Mouse (Mus musculus) embryonic facial prominence, embryonic 14.5 days (tissue): ENCODE results near the gene Epc2. TPM values are rescaled to one million over a fixed set of nuclear protein-coding genes. Genes with fewer than 3 reads are reported as not detected.

ENCODE experiments used
- ATAC-seq: fragments of 200-750 bp; cut with Nextera tagmentation; 2 replicates; pipeline ENCODE4 v1.8.0; 2017; ENCODE audit warnings: low read depth, moderate number of reproducible peaks, moderate TSS enrichment
- DNase-seq: peaks from one replicate; pipeline ENCODE4 v3.0.0-alpha.2; 2015; ENCODE audit warnings: low spot score
- H3K27ac ChIP-seq: fragments of 300-500 bp; sonication (generic); replicated peaks from 2 replicates; pipeline ENCODE4 v1.5.1; 2014; ENCODE audit warnings: low read depth, mild to moderate bottlenecking, low read length, moderate library complexity
- H3K27me3 ChIP-seq: fragments of 300-500 bp; sonication (generic); replicated peaks from 2 replicates; pipeline ENCODE4 v1.6.1; 2014; ENCODE audit warnings: low read length; ENCODE audit not compliant: control insufficient read depth, insufficient read depth
- H3K36me3 ChIP-seq: fragments of 300-500 bp; sonication (generic); 2 replicates; pipeline ENCODE4 v1.6.1; 2014; ENCODE audit warnings: low read length, mixed read lengths; ENCODE audit not compliant: control insufficient read depth, insufficient read depth
- H3K4me1 ChIP-seq: fragments of 300-500 bp; sonication (generic); 2 replicates; pipeline ENCODE4 v1.6.1; 2014; ENCODE audit warnings: antibody characterized with exemption, low read length; ENCODE audit not compliant: control insufficient read depth, insufficient read depth
- H3K4me2 ChIP-seq: fragments of 300-500 bp; sonication (generic); 2 replicates; pipeline ENCODE4 v1.6.1; 2014; ENCODE audit warnings: low read depth, mild to moderate bottlenecking, low read length, moderate library complexity, mixed read lengths
- H3K4me3 ChIP-seq: fragments of 300-500 bp; sonication (generic); 2 replicates; pipeline ENCODE4 v1.5.1; 2014; ENCODE audit warnings: low read depth, mild to moderate bottlenecking, low read length
- H3K9ac ChIP-seq: fragments of 300-500 bp; sonication (generic); 2 replicates; pipeline ENCODE4 v1.6.1; 2014; ENCODE audit warnings: low read depth, mild to moderate bottlenecking, low read length, moderate library complexity, mixed read lengths
- H3K9me3 ChIP-seq: fragments of 300-500 bp; sonication (generic); 2 replicates; pipeline ENCODE4 v1.6.1; 2016; ENCODE audit warnings: low read length; ENCODE audit not compliant: control insufficient read depth
- WGBS: fragments of 180-500 bp; shearing (Covaris S2); extraction: QIAGEN DNeasy Blood & Tissue Kit; methylation state at CpG from one replicate; pipeline ENCODE4 v1.1.7; 2014; 5-methylcytosine and 5-hydroxymethylcytosine counted together
- polyA plus RNA-seq: library from polyadenylated mRNA; unstranded; fragments of >200 nt; fragmentation: Nextera tagmentation; extraction: Ambion mirVana; gene quantifications from 2 replicates; pipeline ENCODE4 v1.2.1, GENCODE M21; 2014

The Epc2 gene
- polyA plus RNA-seq, 1 experiment from 2014 or later: 8.3 TPM

- no peak overlapping the region for H3K4me2 ChIP-seq
- 90% methylated on average over 2 of the region's 2 CpGs for WGBS
- no peak overlapping the region for H3K4me3 ChIP-seq
- no peaks in the 10 kb centered on the region for H3K36me3 ChIP-seq
- no peak overlapping the region for H3K9ac ChIP-seq
- H3K27me3 ChIP-seq: no peaks in the 10 kb centered on the region
- no peaks in the 10 kb centered on the region for H3K9me3 ChIP-seq
- no peak overlapping the region for H3K27ac ChIP-seq
- DNase-seq (no peak), ATAC-seq (no peak)
- H3K4me1 ChIP-seq: no peaks in the 10 kb centered on the region
Measured at GRCm38 (mm10) chr2:49583311-49583710, 132.0 kb downstream of the Epc2 start.

- Histone ChIP-seq H3K36me3 (no peaks in the 10 kb centered on the region), H3K9me3 (no peaks in the 10 kb centered on the region), H3K4me2 (no peak overlapping the region), H3K9ac (no peak overlapping the region), H3K27ac (no peak overlapping the region), H3K4me1 (no peaks in the 10 kb centered on the region), H3K27me3 (no peaks in the 10 kb centered on the region), H3K4me3 (no peak overlapping the region)
- ATAC-seq (no peak), DNase-seq (no peak)
- 56% methylated on average over 5 of the region's 5 CpGs for WGBS
Measured at GRCm38 (mm10) chr2:49590450-49590849, 139.2 kb downstream of the Epc2 start.

- Histone ChIP-seq H3K27ac (no peak overlapping the region), H3K27me3 (no peaks in the 10 kb centered on the region), H3K4me3 (no peak overlapping the region), H3K4me2 (no peak overlapping the region), H3K36me3 (no peaks in the 10 kb centered on the region), H3K9ac (no peak overlapping the region), H3K4me1 (no peaks in the 10 kb centered on the region), H3K9me3 (no peaks in the 10 kb centered on the region)
- ATAC-seq (peak; percentile 44; the same call in 1 of the 2 replicates), DNase-seq (no peak)
Measured at GRCm38 (mm10) chr2:49592926-49593325, 141.6 kb downstream of the Epc2 start.

GRCm38 (mm10) chr2:49594886-49595285 is 143.6 kb downstream of the Epc2 start:
- Histone ChIP-seq H3K4me1 (no peaks in the 10 kb centered on the region), H3K9me3 (no peaks in the 10 kb centered on the region), H3K4me3 (no peak overlapping the region), H3K27me3 (no peaks in the 10 kb centered on the region), H3K4me2 (no peak overlapping the region), H3K36me3 (no peaks in the 10 kb centered on the region), H3K9ac (no peak overlapping the region), H3K27ac (no peak overlapping the region)
- 79% methylated on average over 7 of the region's 7 CpGs for WGBS
- no peak for DNase-seq
- no peak for ATAC-seq

GRCm38 (mm10) chr2:49596318-49596717 is 145.0 kb downstream of the Epc2 start:
- no peak for ATAC-seq
- no peak overlapping the region for H3K4me2 ChIP-seq
- H3K9me3 ChIP-seq: no peaks in the 10 kb centered on the region
- H3K27me3 ChIP-seq: no peaks in the 10 kb centered on the region
- 84% methylated on average over 3 of the region's 3 CpGs for WGBS
- DNase-seq: no peak
- H3K4me3 ChIP-seq: no peak overlapping the region
- no peaks in the 10 kb centered on the region for H3K36me3 ChIP-seq
- H3K27ac ChIP-seq: no peak overlapping the region
- no peak overlapping the region for H3K9ac ChIP-seq
- no peaks in the 10 kb centered on the region for H3K4me1 ChIP-seq

- Histone ChIP-seq H3K9me3 (no peaks in the 10 kb centered on the region), H3K27me3 (no peaks in the 10 kb centered on the region), H3K4me3 (no peak overlapping the region), H3K4me2 (no peak overlapping the region), H3K27ac (no peak overlapping the region), H3K4me1 (no peaks in the 10 kb centered on the region), H3K36me3 (no peaks in the 10 kb centered on the region), H3K9ac (no peak overlapping the region)
- 52% methylated on average over 7 of the region's 7 CpGs for WGBS
- ATAC-seq: no peak
- peak; percentile 48 for DNase-seq
Measured at GRCm38 (mm10) chr2:49600021-49600681, 148.9 kb downstream of the Epc2 start.

Other genes starting within 250 kb of the Epc2 start
- gene Kif5c, start 167.8 kb downstream of the Epc2 start, polyA plus RNA-seq: 12.1 and 13.6 TPM in 2 replicates